Mouse (Mus musculus) lung, adult 2 months (tissue): Measurements from ENCODE around the gene Ap4e1. TPM values are rescaled to one million over a fixed set of nuclear protein-coding genes. Genes with fewer than 3 reads are reported as not detected.

Experiments
- DNase-seq: peaks from one replicate; pipeline ENCODE4 v3.0.0; 2022
- H3K4me1 ChIP-seq: fragments of 200-500 bp; 2 replicates; pipeline ENCODE4 v1.6.1; 2011; ENCODE audit warnings: low read length; ENCODE audit not compliant: control insufficient read depth, insufficient read depth
- H3K4me3 ChIP-seq: fragments of 200-500 bp; replicated peaks from 2 replicates; pipeline ENCODE3; 2011; ENCODE audit warnings: low read depth, mild to moderate bottlenecking, control low read depth, low read length; ENCODE audit errors: extremely low read depth
- CTCF ChIP-seq: fragments of 200-500 bp; IDR thresholded peaks from 2 replicates; pipeline ENCODE4 v1.5.1; 2011; ENCODE audit warnings: mild to moderate bottlenecking, low read length, control low read depth; ENCODE audit not compliant: insufficient read depth
- POLR2A ChIP-seq: fragments of 200-500 bp; IDR thresholded peaks from 2 replicates; pipeline ENCODE4 v1.6.1; 2011; ENCODE audit warnings: low read depth, mild to moderate bottlenecking, control low read depth, low read length, borderline replicate concordance; ENCODE audit errors: extremely low read depth
- WGBS: fragments of 180-500 bp; shearing (Covaris S2); methylation state at CpG from one replicate; pipeline ENCODE4 v1.1.7; 2018; 5-methylcytosine and 5-hydroxymethylcytosine counted together
- polyA plus RNA-seq: library from polyadenylated mRNA; depleted of rRNA; stranded (reverse); fragments of >200 nt; gene quantifications from 2 replicates; pipeline ENCODE4 v1.2.3, GENCODE M21; 2012; rRNA removed

Ap4e1 gene
- 2.8 and 3.8 TPM in 2 replicates for polyA plus RNA-seq

- TF ChIP-seq POLR2A, result peak; percentile 87; the same call in 1 of the 2 replicates
- peak; percentile 94 for TF ChIP-seq CTCF
- WGBS, result under 1% methylated on average over 40 of the region's 40 CpGs
- H3K4me3 ChIP-seq, result peak within 1 kb of the TSS; percentile 100
- H3K4me1 ChIP-seq, result peaks cover 4% of the 10 kb centered on the region
- peak; percentile 99 for DNase-seq
Measured at GRCm38 (mm10) chr2:127008469-127008998, at the start of gene Ap4e1. Gene Ap4e1, plus strand, starts transcription at chr2:127008717.

GRCm38 (mm10) chr2:126961696-126962095 lies 46.8 kb upstream of the Ap4e1 start:
- TF ChIP-seq CTCF (no peak), POLR2A (no peak)
- Histone ChIP-seq H3K4me1 (no peaks in the 10 kb centered on the region), H3K4me3 (no peak overlapping the region)
- WGBS, result 68% methylated on average over 2 of the region's 2 CpGs
- no peak for DNase-seq

- Histone ChIP-seq H3K4me1 (no peaks in the 10 kb centered on the region), H3K4me3 (no peak overlapping the region)
- DNase-seq, result no peak
- 56% methylated on average over 6 of the region's 6 CpGs for WGBS
- TF ChIP-seq CTCF (no peak), POLR2A (no peak)
Measured at GRCm38 (mm10) chr2:126977428-126977827, 31.1 kb upstream of the Ap4e1 start.

GRCm38 (mm10) chr2:126983221-126983620 lies 25.3 kb upstream of the Ap4e1 start:
- no peak for DNase-seq
- no peak for TF ChIP-seq CTCF
- no peak for TF ChIP-seq POLR2A
- no peak overlapping the region for H3K4me3 ChIP-seq
- 65% methylated on average over 4 of the region's 4 CpGs for WGBS
- no peaks in the 10 kb centered on the region for H3K4me1 ChIP-seq

GRCm38 (mm10) chr2:126989919-126990318 lies 18.6 kb upstream of the Ap4e1 start:
- TF ChIP-seq CTCF (no peak), POLR2A (no peak)

GRCm38 (mm10) chr2:126992742-126993141 lies 15.8 kb upstream of the Ap4e1 start:
- no peak for DNase-seq
- H3K4me1 ChIP-seq, result no peaks in the 10 kb centered on the region
- no peak overlapping the region for H3K4me3 ChIP-seq
- WGBS, result 47% methylated on average over 12 of the region's 12 CpGs
- TF ChIP-seq POLR2A (no peak), CTCF (no peak)

More at GRCm38 (mm10) chr2:126989919-126990318, 18.6 kb upstream of the Ap4e1 start:
- Histone ChIP-seq H3K4me3 (no peak overlapping the region), H3K4me1 (no peaks in the 10 kb centered on the region)
- DNase-seq, result no peak
- WGBS, result 72% methylated on average over 6 of the region's 6 CpGs

GRCm38 (mm10) chr2:126994384-126995166 lies 13.9 kb upstream of the Ap4e1 start:
- DNase-seq, result no peak
- no peak overlapping the region for H3K4me3 ChIP-seq
- no peaks in the 10 kb centered on the region for H3K4me1 ChIP-seq
- TF ChIP-seq CTCF (no peak), POLR2A (no peak)
- WGBS, result 61% methylated on average over 6 of the region's 6 CpGs

- H3K4me3 ChIP-seq, result no peak overlapping the region
- no peaks in the 10 kb centered on the region for H3K4me1 ChIP-seq
- TF ChIP-seq CTCF, result no peak
- no peak for TF ChIP-seq POLR2A
- peak; percentile 28 for DNase-seq
- 5% methylated on average over 5 of the region's 5 CpGs for WGBS
Measured at GRCm38 (mm10) chr2:126996737-126997136, 11.8 kb upstream of the Ap4e1 start.

GRCm38 (mm10) chr2:126998219-126998618 lies 10.3 kb upstream of the Ap4e1 start:
- no peaks in the 10 kb centered on the region for H3K4me1 ChIP-seq
- no peak for TF ChIP-seq POLR2A
- no peak for TF ChIP-seq CTCF
- WGBS, result 71% methylated on average over 7 of the region's 7 CpGs
- DNase-seq, result no peak
- no peak overlapping the region for H3K4me3 ChIP-seq
